Mouse (Mus musculus) heart, embryonic 11.5 days (tissue): ENCODE results near the gene 2210407C18Rik. TPM values are rescaled to one million over a fixed set of nuclear protein-coding genes. Genes with fewer than 3 reads are reported as not detected.

ENCODE experiments used
- ATAC-seq: fragments of 200-750 bp; cut with Nextera tagmentation; replicated peaks from 2 replicates; pipeline ENCODE4 v1.8.0; 2017; ENCODE audit warnings: moderate library complexity; ENCODE audit not compliant: insufficient number of reproducible peaks, low FRiP score, low TSS enrichment
- H3K27ac ChIP-seq: fragments of 300-500 bp; sonication (generic); 2 replicates; pipeline ENCODE4 v1.5.1; 2014; ENCODE audit warnings: mild to moderate bottlenecking, low read depth, low read length
- H3K27me3 ChIP-seq: fragments of 300-500 bp; sonication (generic); 2 replicates; pipeline ENCODE4 v1.6.1; 2014; ENCODE audit warnings: mild to moderate bottlenecking, low read length, mixed read lengths; ENCODE audit not compliant: control insufficient read depth, insufficient read depth
- H3K36me3 ChIP-seq: fragments of 300-500 bp; sonication (generic); 2 replicates; pipeline ENCODE4 v1.6.1; 2014; ENCODE audit warnings: mild to moderate bottlenecking, low read length, moderate library complexity, mixed read lengths; ENCODE audit not compliant: control insufficient read depth, insufficient read depth
- H3K4me1 ChIP-seq: fragments of 300-500 bp; sonication (generic); 2 replicates; pipeline ENCODE4 v1.6.1; 2014; ENCODE audit warnings: low read length; ENCODE audit not compliant: control insufficient read depth, insufficient read depth
- H3K4me2 ChIP-seq: fragments of 300-500 bp; sonication (generic); 2 replicates; pipeline ENCODE4 v1.6.1; 2014; ENCODE audit warnings: mild to moderate bottlenecking, moderate library complexity
- H3K4me3 ChIP-seq: fragments of 300-500 bp; sonication (generic); 2 replicates; pipeline ENCODE4 v1.5.1; 2014; ENCODE audit warnings: low read depth, low read length
- H3K9ac ChIP-seq: fragments of 300-500 bp; sonication (generic); 2 replicates; pipeline ENCODE4 v1.6.1; 2014; ENCODE audit warnings: mild to moderate bottlenecking, low read depth, low read length, moderate library complexity
- H3K9me3 ChIP-seq: fragments of 300-500 bp; sonication (generic); replicated peaks from 2 replicates; pipeline ENCODE4 v1.6.1; 2016; ENCODE audit warnings: low read length; ENCODE audit not compliant: control insufficient read depth
- WGBS: fragments of 180-500 bp; shearing (Covaris S2); extraction: QIAGEN DNeasy Blood & Tissue Kit; methylation state at CpG from one replicate; pipeline ENCODE4 v1.1.7; 2014; ENCODE audit not compliant: insufficient replicate concordance; 5-methylcytosine and 5-hydroxymethylcytosine counted together
- polyA plus RNA-seq: library from polyadenylated mRNA; unstranded; fragments of >200 nt; fragmentation: Nextera tagmentation; extraction: Ambion mirVana; gene quantifications from 2 replicates; pipeline ENCODE4 v1.2.1, GENCODE M21; 2014

The 2210407C18Rik gene
- polyA plus RNA-seq: not detected in 2 replicates

GRCm38 (mm10) chr11:58615975-58616374, at the start of gene 2210407C18Rik:
Gene 2210407C18Rik (minus strand): TSS chr11:58616075.
- Histone ChIP-seq H3K4me3 (no peak within 1 kb of the TSS), H3K36me3 (no peaks in the 10 kb centered on the region), H3K27me3 (no peaks in the 10 kb centered on the region; the same call in 1 of the 2 replicates), H3K9ac (no peak within 1 kb of the TSS), H3K4me1 (no peaks in the 10 kb centered on the region), H3K4me2 (no peak within 1 kb of the TSS), H3K27ac (no peak within 1 kb of the TSS), H3K9me3 (no peaks in the 10 kb centered on the region)
- 77% methylated on average over 4 of the region's 4 CpGs for WGBS
- no peak for ATAC-seq

GRCm38 (mm10) chr11:58658596-58658995, 42.7 kb upstream of the 2210407C18Rik start, which contains the start of gene Olfr322:
Gene Olfr322 (plus strand): TSS chr11:58658782.
- no peak for ATAC-seq
- no peak within 1 kb of the TSS for H3K4me3 ChIP-seq
- H3K27me3 ChIP-seq: no peaks in the 10 kb centered on the region
- H3K4me2 ChIP-seq: no peak within 1 kb of the TSS
- no peaks in the 10 kb centered on the region for H3K9me3 ChIP-seq
- H3K9ac ChIP-seq: no peak within 1 kb of the TSS
- H3K36me3 ChIP-seq: no peaks in the 10 kb centered on the region
- WGBS: 85% methylated on average over 4 of the region's 4 CpGs
- H3K4me1 ChIP-seq: no peaks in the 10 kb centered on the region
- no peak within 1 kb of the TSS for H3K27ac ChIP-seq

GRCm38 (mm10) chr11:58655151-58655550, 39.3 kb upstream of the 2210407C18Rik start:
- Histone ChIP-seq H3K4me1 (no peaks in the 10 kb centered on the region), H3K4me2 (no peak overlapping the region), H3K9ac (no peak overlapping the region), H3K9me3 (no peaks in the 10 kb centered on the region), H3K4me3 (no peak overlapping the region), H3K27ac (no peak overlapping the region), H3K36me3 (no peaks in the 10 kb centered on the region), H3K27me3 (no peaks in the 10 kb centered on the region)
- 89% methylated on average over 3 of the region's 3 CpGs for WGBS
- no peak for ATAC-seq

GRCm38 (mm10) chr11:58643350-58643749, 27.5 kb upstream of the 2210407C18Rik start:
- ATAC-seq: no peak
- peak overlapping the region; percentile 10 for H3K4me2 ChIP-seq
- H3K27me3 ChIP-seq: peaks cover 29% of the 10 kb centered on the region
- no peaks in the 10 kb centered on the region for H3K36me3 ChIP-seq
- H3K9me3 ChIP-seq: no peaks in the 10 kb centered on the region
- no peak overlapping the region for H3K9ac ChIP-seq
- 31% methylated on average over 6 of the region's 6 CpGs for WGBS
- H3K4me3 ChIP-seq: no peak overlapping the region
- H3K27ac ChIP-seq: 0 out of 2 replicates have a peak overlapping the region, but pooled peaks have one; percentile 46
- peaks cover 6% of the 10 kb centered on the region; the same call in 1 of the 2 replicates for H3K4me1 ChIP-seq

- Histone ChIP-seq H3K4me2 (peak overlapping the region; percentile 43), H3K9me3 (no peaks in the 10 kb centered on the region), H3K36me3 (no peaks in the 10 kb centered on the region), H3K4me1 (peaks cover 6% of the 10 kb centered on the region; the same call in 1 of the 2 replicates), H3K9ac (0 out of 2 replicates have a peak overlapping the region, but pooled peaks have one; percentile 39), H3K27ac (peak overlapping the region; percentile 92), H3K27me3 (peaks cover 37% of the 10 kb centered on the region), H3K4me3 (peak overlapping the region; percentile 16; the same call in 1 of the 2 replicates)
- WGBS: 73% methylated on average over 13 of the region's 13 CpGs
- peak; percentile 87 for ATAC-seq
These were observed 25.9 kb upstream of the 2210407C18Rik start for GRCm38 (mm10) chr11:58641638-58642358.

- Histone ChIP-seq H3K4me2 (peak overlapping the region; percentile 74), H3K27ac (peak overlapping the region; percentile 75), H3K4me1 (peaks cover 6% of the 10 kb centered on the region; the same call in 1 of the 2 replicates), H3K9ac (peak overlapping the region; percentile 69; the same call in 1 of the 2 replicates), H3K9me3 (no peaks in the 10 kb centered on the region), H3K4me3 (peak overlapping the region; percentile 41), H3K36me3 (no peaks in the 10 kb centered on the region), H3K27me3 (peaks cover 37% of the 10 kb centered on the region)
- peak; percentile 77; the same call in 1 of the 2 replicates for ATAC-seq
- WGBS: 25% methylated on average over 14 of the region's 14 CpGs
These were observed 25.2 kb upstream of the 2210407C18Rik start for GRCm38 (mm10) chr11:58641057-58641456.

- peaks cover 6% of the 10 kb centered on the region; the same call in 1 of the 2 replicates for H3K4me1 ChIP-seq
- H3K27me3 ChIP-seq: peaks cover 37% of the 10 kb centered on the region
- WGBS: 1% methylated on average over 34 of the region's 34 CpGs
- no peaks in the 10 kb centered on the region for H3K9me3 ChIP-seq
- H3K27ac ChIP-seq: peak within 1 kb of the TSS; percentile 75
- H3K36me3 ChIP-seq: no peaks in the 10 kb centered on the region
- peak; percentile 63; the same call in 1 of the 2 replicates for ATAC-seq
- H3K4me2 ChIP-seq: peak within 1 kb of the TSS; percentile 74
- H3K4me3 ChIP-seq: peak within 1 kb of the TSS; percentile 41
- H3K9ac ChIP-seq: peak within 1 kb of the TSS; percentile 69
These were observed 24.5 kb upstream of the 2210407C18Rik start, which contains the start of gene Trim58 for GRCm38 (mm10) chr11:58640272-58640867. Gene Trim58 (plus strand): TSS chr11:58640465.

GRCm38 (mm10) chr11:58638176-58638701, 22.4 kb upstream of the 2210407C18Rik start:
- H3K4me2 ChIP-seq: no peak overlapping the region
- no peaks in the 10 kb centered on the region for H3K36me3 ChIP-seq
- no peak overlapping the region for H3K9ac ChIP-seq
- H3K27ac ChIP-seq: no peak overlapping the region
- ATAC-seq: no peak
- H3K27me3 ChIP-seq: peaks cover 37% of the 10 kb centered on the region
- WGBS: 69% methylated on average over 7 of the region's 7 CpGs
- no peak overlapping the region for H3K4me3 ChIP-seq
- peaks cover 6% of the 10 kb centered on the region; the same call in 1 of the 2 replicates for H3K4me1 ChIP-seq
- H3K9me3 ChIP-seq: no peaks in the 10 kb centered on the region
